Mouse (Mus musculus): Measurements from ENCODE around the gene Spen. TPM values are rescaled to one million over a fixed set of nuclear protein-coding genes. Genes with fewer than 3 reads are reported as not detected.

Gene Spen
- polyA plus RNA-seq, 1 experiment from 2014 or later: 13.8 TPM

- peak overlapping the region; percentile 98 for H3K27ac ChIP-seq (replicated peaks)
- no peaks in the 10 kb centered on the region for H3K27me3 ChIP-seq
- H3K9ac ChIP-seq: peak overlapping the region; percentile 99
- WGBS: 50% methylated on average over 12 of the region's 12 CpGs
- no peaks in the 10 kb centered on the region for H3K36me3 ChIP-seq
- H3K4me1 ChIP-seq (replicated peaks): peaks cover 38% of the 10 kb centered on the region
- no peaks in the 10 kb centered on the region for H3K9me3 ChIP-seq
- H3K4me3 ChIP-seq: peak overlapping the region; percentile 97
- peak overlapping the region; percentile 80 for H3K4me2 ChIP-seq
- ATAC-seq (ENCODE audit: low read depth): no peak
Measured at GRCm38 (mm10) chr4:141539213-141539767, 893 bp upstream of the Spen start.

DNA sequence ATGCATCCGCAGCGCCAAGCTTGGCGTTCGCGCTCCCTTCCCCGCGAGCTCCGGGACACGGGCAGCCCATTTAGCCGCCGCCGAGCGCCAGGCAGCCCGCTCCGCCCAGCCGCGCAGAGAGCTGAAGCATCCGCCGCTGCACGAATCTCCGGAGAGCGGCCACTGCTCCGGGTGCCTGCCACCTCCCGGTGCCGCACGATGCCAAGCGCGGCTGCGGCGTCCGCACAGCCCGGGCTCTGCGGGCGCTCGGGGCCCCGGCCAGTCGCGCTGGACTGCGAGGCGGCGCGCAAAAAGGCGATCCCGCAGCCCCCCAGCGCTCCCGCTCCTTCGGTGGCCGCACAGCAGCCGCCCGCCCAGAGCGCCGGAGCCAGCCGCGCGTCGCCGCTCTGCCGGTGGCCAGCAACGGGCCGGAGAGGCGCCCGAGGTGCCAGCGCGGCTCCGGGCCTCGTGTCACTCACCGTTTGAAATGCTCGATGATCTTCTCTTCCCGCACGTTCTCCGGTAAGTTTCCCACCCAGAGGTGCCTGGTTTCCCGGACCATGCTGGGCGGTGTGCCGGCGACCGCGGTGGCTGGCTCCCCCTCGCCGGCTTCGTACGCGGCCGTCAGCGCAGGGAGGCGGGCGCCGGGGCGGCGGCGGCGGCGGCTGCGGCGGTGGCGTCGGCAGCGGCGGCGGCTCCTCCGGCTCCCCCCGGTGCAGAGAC, 540 bp downstream of the Spen start:
- Histone ChIP-seq H3K27me3 (no peaks in the 10 kb centered on the region), H3K9me3 (no peaks in the 10 kb centered on the region), H3K27ac (replicated peaks) (peak overlapping the region; percentile 98), H3K9ac (peak overlapping the region; percentile 99), H3K36me3 (no peaks in the 10 kb centered on the region), H3K4me2 (peak overlapping the region; percentile 80), H3K4me3 (peak overlapping the region; percentile 97), H3K4me1 (replicated peaks) (peaks cover 50% of the 10 kb centered on the region)
- WGBS: under 1% methylated on average over 83 of the region's 101 CpGs
- ATAC-seq (ENCODE audit: low read depth): peak; percentile 13; the same call in 1 of the 2 replicates

DNA sequence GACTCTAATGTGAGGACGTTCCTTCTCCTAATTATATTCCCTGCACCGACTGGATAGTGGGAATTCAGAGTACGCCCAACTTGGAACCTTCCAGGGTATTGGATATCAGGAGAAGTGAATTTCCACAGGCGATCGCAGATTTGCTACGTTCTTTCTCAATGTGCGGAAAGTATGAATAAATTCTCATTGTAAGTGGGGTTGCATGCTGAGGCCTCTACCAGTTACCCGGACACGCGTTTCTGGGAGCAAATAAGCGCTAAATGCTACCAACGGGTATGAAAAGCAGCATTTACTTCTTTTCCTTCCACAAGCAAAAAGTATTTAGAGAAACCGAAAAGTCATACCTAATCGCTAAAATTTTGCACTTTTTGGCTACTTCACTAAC, 1.2 kb downstream of the Spen start:
- peak overlapping the region; percentile 97 for H3K4me3 ChIP-seq

GRCm38 (mm10) chr4:141536291-141537225, 1.8 kb downstream of the Spen start:
- H3K36me3 ChIP-seq: no peaks in the 10 kb centered on the region
- ATAC-seq (ENCODE audit: low read depth): peak; percentile 73
- H3K27ac ChIP-seq (replicated peaks): peak overlapping the region; percentile 98

More for the DNA sequence above, 1.2 kb downstream of the Spen start:
- H3K9me3 ChIP-seq: no peaks in the 10 kb centered on the region
- ATAC-seq (ENCODE audit: low read depth): no peak
- no peaks in the 10 kb centered on the region for H3K36me3 ChIP-seq
- peaks cover 56% of the 10 kb centered on the region for H3K4me1 ChIP-seq (replicated peaks)
- H3K9ac ChIP-seq: peak overlapping the region; percentile 99
- no peaks in the 10 kb centered on the region for H3K27me3 ChIP-seq
- H3K27ac ChIP-seq (replicated peaks): peak overlapping the region; percentile 98
- H3K4me2 ChIP-seq: peak overlapping the region; percentile 80
- WGBS: under 1% methylated on average over 14 of the region's 14 CpGs

GRCm38 (mm10) chr4:141534947-141535680, 3.3 kb downstream of the Spen start:
- H3K36me3 ChIP-seq: 0 out of 2 replicates have a peak, but pooled peaks cover 3% of the 10 kb centered on the region

More at GRCm38 (mm10) chr4:141536291-141537225, 1.8 kb downstream of the Spen start:
- Histone ChIP-seq H3K4me1 (replicated peaks) (peaks cover 56% of the 10 kb centered on the region), H3K4me2 (peak overlapping the region; percentile 80), H3K9me3 (no peaks in the 10 kb centered on the region), H3K27me3 (no peaks in the 10 kb centered on the region), H3K9ac (peak overlapping the region; percentile 99), H3K4me3 (peak overlapping the region; percentile 97)
- under 1% methylated on average over 61 of the region's 61 CpGs for WGBS

GRCm38 (mm10) chr4:141530979-141531378, 7.4 kb downstream of the Spen start:
- 72% methylated on average over 15 of the region's 15 CpGs for WGBS
- Histone ChIP-seq H3K9ac (no peak overlapping the region), H3K36me3 (0 out of 2 replicates have a peak, but pooled peaks cover 3% of the 10 kb centered on the region), H3K27ac (replicated peaks) (no peak overlapping the region), H3K4me3 (no peak overlapping the region), H3K27me3 (no peaks in the 10 kb centered on the region), H3K4me2 (no peak overlapping the region), H3K4me1 (replicated peaks) (peaks cover 63% of the 10 kb centered on the region), H3K9me3 (no peaks in the 10 kb centered on the region)
- ATAC-seq (ENCODE audit: low read depth): no peak

More at GRCm38 (mm10) chr4:141534947-141535680, 3.3 kb downstream of the Spen start:
- peak overlapping the region; percentile 99 for H3K9ac ChIP-seq
- H3K9me3 ChIP-seq: no peaks in the 10 kb centered on the region
- 9% methylated on average over 9 of the region's 11 CpGs for WGBS
- peaks cover 60% of the 10 kb centered on the region for H3K4me1 ChIP-seq (replicated peaks)
- H3K27me3 ChIP-seq: no peaks in the 10 kb centered on the region
- peak overlapping the region; percentile 98 for H3K27ac ChIP-seq (replicated peaks)
- peak overlapping the region; percentile 80 for H3K4me2 ChIP-seq
- peak overlapping the region; percentile 97 for H3K4me3 ChIP-seq
- ATAC-seq (ENCODE audit: low read depth): 0 out of 2 replicates have a peak, but pooled peaks have one; percentile 17

- WGBS: 85% methylated on average over 11 of the region's 11 CpGs
- ATAC-seq (ENCODE audit: low read depth): no peak
- no peak overlapping the region for H3K4me2 ChIP-seq
- no peaks in the 10 kb centered on the region for H3K9me3 ChIP-seq
- no peaks in the 10 kb centered on the region for H3K27me3 ChIP-seq
- no peak overlapping the region for H3K9ac ChIP-seq
- 0 out of 2 replicates have a peak, but pooled peaks cover 3% of the 10 kb centered on the region for H3K36me3 ChIP-seq
- no peak overlapping the region for H3K4me3 ChIP-seq
- no peak overlapping the region for H3K27ac ChIP-seq (replicated peaks)
- peaks cover 57% of the 10 kb centered on the region for H3K4me1 ChIP-seq (replicated peaks)
Measured at GRCm38 (mm10) chr4:141528938-141529337, 9.5 kb downstream of the Spen start.

GRCm38 (mm10) chr4:141526936-141527650, 11.3 kb downstream of the Spen start:
- ATAC-seq (ENCODE audit: low read depth): no peak
- peaks cover 7% of the 10 kb centered on the region for H3K36me3 ChIP-seq
- WGBS: 83% methylated on average over 7 of the region's 7 CpGs
- H3K27ac ChIP-seq (replicated peaks): no peak overlapping the region
- H3K4me1 ChIP-seq (replicated peaks): peaks cover 46% of the 10 kb centered on the region
- H3K4me2 ChIP-seq: no peak overlapping the region
- no peaks in the 10 kb centered on the region for H3K9me3 ChIP-seq
- H3K27me3 ChIP-seq: no peaks in the 10 kb centered on the region
- H3K4me3 ChIP-seq: no peak overlapping the region
- H3K9ac ChIP-seq: no peak overlapping the region

DNA sequence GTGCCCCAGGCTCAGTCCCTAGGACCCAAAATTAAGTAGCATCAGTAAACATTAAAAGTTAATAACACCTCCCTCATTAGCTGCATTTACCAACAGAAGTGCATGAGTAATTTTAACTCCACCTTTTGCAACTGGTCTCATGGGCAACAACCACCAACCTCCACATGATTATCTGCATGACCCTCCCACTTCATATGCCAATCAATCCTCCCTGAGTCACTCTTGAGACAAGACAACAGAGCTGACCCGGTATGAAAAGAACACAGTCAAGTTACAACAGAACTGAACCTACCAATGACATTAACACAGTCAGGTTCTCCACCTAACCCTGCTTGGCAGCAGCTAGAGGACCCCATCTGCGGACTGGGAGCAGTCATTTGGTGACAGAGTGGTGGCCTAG, 12.5 kb downstream of the Spen start:
- WGBS: 75% methylated on average over 2 of the region's 2 CpGs
- peaks cover 38% of the 10 kb centered on the region for H3K4me1 ChIP-seq (replicated peaks)
- no peak overlapping the region for H3K4me2 ChIP-seq
- H3K36me3 ChIP-seq: peaks cover 18% of the 10 kb centered on the region
- no peak overlapping the region for H3K4me3 ChIP-seq
- no peaks in the 10 kb centered on the region for H3K9me3 ChIP-seq
- no peak overlapping the region for H3K9ac ChIP-seq
- ATAC-seq (ENCODE audit: low read depth): no peak
- no peak overlapping the region for H3K27ac ChIP-seq (replicated peaks)
- no peaks in the 10 kb centered on the region for H3K27me3 ChIP-seq

DNA sequence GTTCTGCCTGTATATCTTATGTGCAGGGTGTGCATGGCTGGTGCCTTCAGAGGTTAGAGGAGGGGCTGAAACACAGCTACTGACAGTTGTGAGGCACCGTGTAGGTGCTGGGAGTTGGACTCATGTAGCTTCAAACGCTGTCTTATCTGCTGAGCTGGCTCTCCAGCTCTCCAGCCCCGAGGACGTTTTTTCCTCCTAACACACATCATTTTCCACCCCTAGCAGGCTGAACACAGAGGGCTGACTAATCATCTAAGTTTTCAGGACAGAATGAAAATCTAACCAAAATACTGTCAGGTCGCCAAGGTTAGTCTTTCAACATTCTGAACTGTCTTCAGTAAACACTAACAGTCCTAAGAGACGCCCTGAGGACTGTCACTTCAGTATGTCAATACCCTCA, 13.7 kb downstream of the Spen start:
- Histone ChIP-seq H3K4me2 (no peak overlapping the region), H3K27ac (replicated peaks) (no peak overlapping the region), H3K4me1 (replicated peaks) (peaks cover 32% of the 10 kb centered on the region), H3K9me3 (no peaks in the 10 kb centered on the region), H3K36me3 (peaks cover 28% of the 10 kb centered on the region), H3K4me3 (no peak overlapping the region), H3K9ac (no peak overlapping the region), H3K27me3 (no peaks in the 10 kb centered on the region)
- WGBS: 74% methylated on average over 6 of the region's 6 CpGs
- ATAC-seq (ENCODE audit: low read depth): no peak

GRCm38 (mm10) chr4:141523128-141523527, 15.3 kb downstream of the Spen start:
- Histone ChIP-seq H3K4me2 (no peak overlapping the region), H3K4me1 (replicated peaks) (peaks cover 29% of the 10 kb centered on the region), H3K27me3 (no peaks in the 10 kb centered on the region), H3K36me3 (peaks cover 41% of the 10 kb centered on the region), H3K27ac (replicated peaks) (no peak overlapping the region), H3K9me3 (no peaks in the 10 kb centered on the region), H3K4me3 (no peak overlapping the region), H3K9ac (no peak overlapping the region)
- WGBS: 77% methylated on average over 11 of the region's 11 CpGs
- ATAC-seq (ENCODE audit: low read depth): no peak

All from neural tube, embryonic 13.5 days (tissue).